Mouse (Mus musculus) bone marrow, adult 2 months (tissue): ENCODE results near the gene Fam189a1. TPM values are rescaled to one million over a fixed set of nuclear protein-coding genes. Genes with fewer than 3 reads are reported as not detected.

ENCODE experiments used
- H3K27ac ChIP-seq: fragments of 200-500 bp; 2 replicates; pipeline ENCODE4 v1.5.1; 2012; ENCODE audit warnings: low read depth, mild to moderate bottlenecking, control low read depth, inconsistent platforms, low read length; ENCODE audit not compliant: control insufficient read depth, poor library complexity, insufficient read depth
- H3K4me1 ChIP-seq: fragments of 200-500 bp; 2 replicates; pipeline ENCODE4 v1.6.1; 2011; ENCODE audit warnings: low read length; ENCODE audit not compliant: control insufficient read depth, insufficient read depth
- H3K4me3 ChIP-seq: fragments of 200-500 bp; replicated peaks from 2 replicates; pipeline ENCODE3; 2011; ENCODE audit warnings: mild to moderate bottlenecking, low read depth, low read length, control low read depth; ENCODE audit not compliant: control insufficient read depth
- CTCF ChIP-seq: fragments of 200-500 bp; IDR thresholded peaks from 2 replicates; pipeline ENCODE4 v1.5.1; 2011; ENCODE audit warnings: low read length, control low read depth; ENCODE audit not compliant: control insufficient read depth, insufficient read depth
- POLR2A ChIP-seq: fragments of 200-500 bp; IDR thresholded peaks from 2 replicates; pipeline ENCODE4 v1.6.1; 2011; ENCODE audit warnings: low read depth, mild to moderate bottlenecking, control low read depth, low read length, borderline replicate concordance; ENCODE audit not compliant: control insufficient read depth
- WGBS: fragments of 180-500 bp; shearing (Covaris S2); methylation state at CpG from one replicate; pipeline ENCODE4 v1.1.7; 2018; 5-methylcytosine and 5-hydroxymethylcytosine counted together
- polyA plus RNA-seq: library from polyadenylated mRNA; stranded (reverse); fragments of >200 nt; gene quantifications from 2 replicates; pipeline ENCODE4 v1.2.4, GENCODE M21; 2011; ENCODE audit warnings: low replicate concordance; ENCODE audit not compliant: missing spikeins, insufficient read depth, insufficient read length

Fam189a1 gene
- polyA plus RNA-seq, 1 experiment, result not detected

GRCm38 (mm10) chr7:64900249-64900648 lies 256.1 kb downstream of the Fam189a1 start:
- 68% methylated on average over 2 of the region's 2 CpGs for WGBS
- TF ChIP-seq CTCF (no peak), POLR2A (no peak)
- Histone ChIP-seq H3K27ac (no peak overlapping the region), H3K4me1 (no peaks in the 10 kb centered on the region), H3K4me3 (no peak overlapping the region)

GRCm38 (mm10) chr7:64896587-64896986 lies 259.8 kb downstream of the Fam189a1 start:
- Histone ChIP-seq H3K27ac (no peak overlapping the region), H3K4me1 (no peaks in the 10 kb centered on the region), H3K4me3 (no peak overlapping the region)
- no peak for TF ChIP-seq CTCF
- 42% methylated on average over 6 of the region's 6 CpGs for WGBS

- Histone ChIP-seq H3K4me3 (no peak overlapping the region), H3K4me1 (no peaks in the 10 kb centered on the region), H3K27ac (no peak overlapping the region)
- WGBS, result 65% methylated on average over 5 of the region's 5 CpGs
- TF ChIP-seq CTCF, result no peak
- TF ChIP-seq POLR2A, result no peak
Measured at GRCm38 (mm10) chr7:64895685-64896101, 260.7 kb downstream of the Fam189a1 start.

GRCm38 (mm10) chr7:64891139-64891538 lies 265.2 kb downstream of the Fam189a1 start:
- TF ChIP-seq CTCF (no peak), POLR2A (no peak)
- Histone ChIP-seq H3K4me1 (no peaks in the 10 kb centered on the region), H3K27ac (no peak overlapping the region), H3K4me3 (no peak overlapping the region)
- WGBS, result 67% methylated on average over 3 of the region's 3 CpGs

GRCm38 (mm10) chr7:64889919-64890318 lies 266.5 kb downstream of the Fam189a1 start:
- Histone ChIP-seq H3K4me1 (no peaks in the 10 kb centered on the region), H3K27ac (no peak overlapping the region), H3K4me3 (no peak overlapping the region)
- 84% methylated on average over 9 of the region's 9 CpGs for WGBS
- TF ChIP-seq POLR2A, result no peak
- no peak for TF ChIP-seq CTCF

GRCm38 (mm10) chr7:64884187-64884862 lies 272.0 kb downstream of the Fam189a1 start:
- H3K27ac ChIP-seq, result no peak overlapping the region
- WGBS, result 73% methylated on average over 11 of the region's 11 CpGs
- TF ChIP-seq POLR2A (no peak), CTCF (no peak)

GRCm38 (mm10) chr7:64882243-64882642 lies 274.1 kb downstream of the Fam189a1 start:
- no peak overlapping the region for H3K27ac ChIP-seq
- 69% methylated on average over 6 of the region's 6 CpGs for WGBS
- no peak overlapping the region for H3K4me3 ChIP-seq
- TF ChIP-seq CTCF (no peak), POLR2A (no peak)
- no peaks in the 10 kb centered on the region for H3K4me1 ChIP-seq

More at GRCm38 (mm10) chr7:64884187-64884862, 272.0 kb downstream of the Fam189a1 start:
- Histone ChIP-seq H3K4me1 (no peaks in the 10 kb centered on the region), H3K4me3 (no peak overlapping the region)

- H3K27ac ChIP-seq, result no peak overlapping the region
- no peaks in the 10 kb centered on the region for H3K4me1 ChIP-seq
- no peak overlapping the region for H3K4me3 ChIP-seq
- 5% methylated on average over 7 of the region's 7 CpGs for WGBS
- TF ChIP-seq POLR2A, result no peak
- no peak for TF ChIP-seq CTCF
Measured at GRCm38 (mm10) chr7:64881387-64881786, 275.0 kb downstream of the Fam189a1 start.

- WGBS, result 85% methylated on average over 5 of the region's 5 CpGs
- H3K27ac ChIP-seq, result no peak overlapping the region
- TF ChIP-seq POLR2A (no peak), CTCF (no peak)
Measured at GRCm38 (mm10) chr7:64880415-64880814, 276.0 kb downstream of the Fam189a1 start.

More at GRCm38 (mm10) chr7:64880415-64880814, 276.0 kb downstream of the Fam189a1 start:
- Histone ChIP-seq H3K4me1 (no peaks in the 10 kb centered on the region), H3K4me3 (no peak overlapping the region)
